Mouse (Mus musculus): ENCODE measurements at regions not wholly inside any gene's neighbourhood (a gene's known extent, or its start where the extent isn't known, plus 50 kb on each side); places are given as distances from the start of the nearest gene placed in this dataset.

DNA sequence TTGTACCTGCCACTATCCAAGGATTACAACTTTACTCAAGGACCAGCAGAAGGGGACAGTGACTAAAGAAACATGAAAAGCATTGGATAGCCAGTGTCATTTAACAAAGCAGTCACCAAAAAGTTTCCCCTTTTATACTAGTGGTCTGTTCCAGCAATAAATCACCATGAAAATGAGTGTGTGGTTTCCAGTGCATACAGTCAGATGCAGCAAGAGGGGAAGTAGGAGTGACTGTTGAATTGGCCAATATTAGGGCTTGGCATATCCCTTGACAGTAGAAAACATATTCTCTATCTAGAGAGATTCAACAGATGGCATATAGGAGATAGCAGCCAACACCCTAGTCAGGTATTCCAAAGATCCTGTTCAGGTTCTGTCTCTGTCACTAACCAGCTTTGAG is 259.8 kb upstream of the H2al1a start:
- Histone ChIP-seq H3ac (ENCODE audit: control insufficient read depth, insufficient read length, low read depth) (no peak overlapping the region), H3K4me3 (ENCODE audit: insufficient read depth, poor library complexity, severe bottlenecking) (no peak overlapping the region), H3K27me3 (ENCODE audit: control insufficient read depth, insufficient read depth, insufficient read length) (no peaks in the 10 kb centered on the region), H3K36me3 (ENCODE audit: control insufficient read depth, insufficient read depth) (no peaks in the 10 kb centered on the region), H3K79me3 (ENCODE audit: low read depth) (no peaks in the 10 kb centered on the region), H3K79me2 (ENCODE audit: control insufficient read depth, insufficient read depth) (no peaks in the 10 kb centered on the region)
- no peak for TF ChIP-seq USF1 (IDR thresholded peaks at IDR 0.05; ENCODE audit: low read depth)
- no peak for TF ChIP-seq CTCF (IDR thresholded peaks at IDR 0.05; ENCODE audit: control insufficient read depth, insufficient read depth, insufficient read length)
- TF ChIP-seq CEBPB (IDR thresholded peaks at IDR 0.05; ENCODE audit: low read depth) = no peak
- TF ChIP-seq MYOG (IDR thresholded peaks at IDR 0.05; ENCODE audit: control insufficient read depth, extremely low read depth, insufficient read length) = no peak
- TF ChIP-seq MAX (IDR thresholded peaks at IDR 0.05) = no peak
- no peak for TF ChIP-seq FOSL1 (IDR thresholded peaks at IDR 0.05; ENCODE audit: insufficient read depth, low read length, poor library complexity, severe bottlenecking)
- no peak for TF ChIP-seq MYOD1 (IDR thresholded peaks at IDR 0.05; ENCODE audit: control insufficient read depth, insufficient read length, low read depth)

DNA sequence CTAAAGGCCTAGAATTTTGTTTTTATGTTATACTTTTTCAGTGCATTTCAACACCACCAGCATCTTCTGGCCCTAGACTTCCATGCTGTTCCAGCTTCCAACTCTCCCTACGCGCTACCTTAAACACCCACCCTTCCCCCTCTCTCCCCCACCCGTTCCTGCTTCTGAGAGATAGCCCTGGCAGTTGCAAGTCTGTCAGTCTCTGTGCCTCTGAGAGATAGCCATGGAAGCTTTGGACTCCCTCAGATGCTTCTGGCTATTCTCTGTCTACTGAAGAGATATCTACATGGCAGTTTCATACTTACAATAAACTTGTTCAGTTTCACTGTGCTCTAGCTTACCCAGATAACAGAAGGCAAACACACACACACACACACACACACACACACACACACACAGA is 252.3 kb upstream of the H2al1a start:
- H3K27me3 ChIP-seq (ENCODE audit: control insufficient read depth, insufficient read depth, insufficient read length) = no peaks in the 10 kb centered on the region
- no peak overlapping the region for H3K4me3 ChIP-seq (ENCODE audit: insufficient read depth, poor library complexity, severe bottlenecking)
- no peak for TF ChIP-seq FOSL1 (IDR thresholded peaks at IDR 0.05; ENCODE audit: insufficient read depth, low read length, poor library complexity, severe bottlenecking)
- no peak for TF ChIP-seq CTCF (IDR thresholded peaks at IDR 0.05; ENCODE audit: control insufficient read depth, insufficient read depth, insufficient read length)
- TF ChIP-seq MYOG (IDR thresholded peaks at IDR 0.05; ENCODE audit: control insufficient read depth, extremely low read depth, insufficient read length) = no peak
- no peak for TF ChIP-seq USF1 (IDR thresholded peaks at IDR 0.05; ENCODE audit: low read depth)
- no peak for TF ChIP-seq MYOD1 (IDR thresholded peaks at IDR 0.05; ENCODE audit: control insufficient read depth, insufficient read length, low read depth)
- TF ChIP-seq CEBPB (IDR thresholded peaks at IDR 0.05; ENCODE audit: low read depth) = no peak
- TF ChIP-seq MAX (IDR thresholded peaks at IDR 0.05) = no peak
- H3K79me3 ChIP-seq (ENCODE audit: low read depth) = no peaks in the 10 kb centered on the region
- no peak overlapping the region for H3ac ChIP-seq (ENCODE audit: control insufficient read depth, insufficient read length, low read depth)
- H3K36me3 ChIP-seq (ENCODE audit: control insufficient read depth, insufficient read depth) = no peaks in the 10 kb centered on the region
- H3K79me2 ChIP-seq (ENCODE audit: control insufficient read depth, insufficient read depth) = no peaks in the 10 kb centered on the region

DNA sequence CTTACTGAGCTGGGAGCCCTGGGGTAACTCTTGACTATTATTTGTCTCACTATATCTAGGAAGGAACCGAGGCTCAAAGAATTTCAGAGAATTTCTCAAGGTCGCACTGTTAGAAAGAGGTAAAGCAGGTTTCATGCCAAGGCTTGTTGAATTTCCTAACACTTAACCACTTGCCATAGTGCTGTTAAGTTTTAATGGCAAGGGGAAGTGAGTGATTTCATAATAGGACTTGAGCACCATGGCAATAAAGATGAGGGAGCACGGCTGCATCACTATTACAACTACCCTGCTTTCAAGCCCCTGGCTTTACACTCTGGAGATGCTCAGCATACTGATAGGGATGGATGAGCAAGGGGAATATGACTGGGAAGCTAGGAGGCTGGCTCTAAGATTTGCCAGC is 216.9 kb upstream of the H2al1a start:
- Histone ChIP-seq H3K79me3 (ENCODE audit: low read depth) (no peaks in the 10 kb centered on the region), H3K79me2 (ENCODE audit: control insufficient read depth, insufficient read depth) (no peaks in the 10 kb centered on the region), H3K36me3 (ENCODE audit: control insufficient read depth, insufficient read depth) (no peaks in the 10 kb centered on the region), H3K27me3 (ENCODE audit: control insufficient read depth, insufficient read depth, insufficient read length) (no peaks in the 10 kb centered on the region), H3K4me3 (ENCODE audit: insufficient read depth, poor library complexity, severe bottlenecking) (no peak overlapping the region), H3ac (ENCODE audit: control insufficient read depth, insufficient read length, low read depth) (no peak overlapping the region)
- TF ChIP-seq CEBPB (IDR thresholded peaks at IDR 0.05; ENCODE audit: low read depth) (no peak), MYOD1 (IDR thresholded peaks at IDR 0.05; ENCODE audit: control insufficient read depth, insufficient read length, low read depth) (no peak), CTCF (IDR thresholded peaks at IDR 0.05; ENCODE audit: control insufficient read depth, insufficient read depth, insufficient read length) (no peak), USF1 (IDR thresholded peaks at IDR 0.05; ENCODE audit: low read depth) (no peak), MYOG (IDR thresholded peaks at IDR 0.05; ENCODE audit: control insufficient read depth, extremely low read depth, insufficient read length) (no peak), MAX (IDR thresholded peaks at IDR 0.05) (no peak), FOSL1 (IDR thresholded peaks at IDR 0.05; ENCODE audit: insufficient read depth, low read length, poor library complexity, severe bottlenecking) (no peak)

DNA sequence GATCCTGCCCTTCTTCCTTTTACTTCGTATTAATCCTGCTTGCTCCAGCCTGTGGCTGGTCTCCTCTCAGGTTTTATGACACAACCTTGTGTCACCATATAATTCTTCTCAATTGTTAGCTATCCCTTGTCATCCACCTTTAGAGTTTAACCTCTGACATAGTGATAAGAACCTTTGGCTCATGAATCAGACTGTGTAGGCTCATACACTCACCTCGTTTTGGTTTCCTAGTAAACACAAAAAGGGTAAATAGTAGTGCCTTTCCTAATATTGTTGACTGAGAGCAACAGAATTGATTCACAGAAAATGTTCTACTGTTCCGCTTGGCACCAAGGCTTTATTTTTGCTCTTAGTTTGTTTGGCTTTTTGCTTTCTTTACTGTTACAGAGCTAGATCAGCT is 216.2 kb upstream of the H2al1a start:
- no peak overlapping the region for H3ac ChIP-seq (ENCODE audit: control insufficient read depth, insufficient read length, low read depth)

DNA sequence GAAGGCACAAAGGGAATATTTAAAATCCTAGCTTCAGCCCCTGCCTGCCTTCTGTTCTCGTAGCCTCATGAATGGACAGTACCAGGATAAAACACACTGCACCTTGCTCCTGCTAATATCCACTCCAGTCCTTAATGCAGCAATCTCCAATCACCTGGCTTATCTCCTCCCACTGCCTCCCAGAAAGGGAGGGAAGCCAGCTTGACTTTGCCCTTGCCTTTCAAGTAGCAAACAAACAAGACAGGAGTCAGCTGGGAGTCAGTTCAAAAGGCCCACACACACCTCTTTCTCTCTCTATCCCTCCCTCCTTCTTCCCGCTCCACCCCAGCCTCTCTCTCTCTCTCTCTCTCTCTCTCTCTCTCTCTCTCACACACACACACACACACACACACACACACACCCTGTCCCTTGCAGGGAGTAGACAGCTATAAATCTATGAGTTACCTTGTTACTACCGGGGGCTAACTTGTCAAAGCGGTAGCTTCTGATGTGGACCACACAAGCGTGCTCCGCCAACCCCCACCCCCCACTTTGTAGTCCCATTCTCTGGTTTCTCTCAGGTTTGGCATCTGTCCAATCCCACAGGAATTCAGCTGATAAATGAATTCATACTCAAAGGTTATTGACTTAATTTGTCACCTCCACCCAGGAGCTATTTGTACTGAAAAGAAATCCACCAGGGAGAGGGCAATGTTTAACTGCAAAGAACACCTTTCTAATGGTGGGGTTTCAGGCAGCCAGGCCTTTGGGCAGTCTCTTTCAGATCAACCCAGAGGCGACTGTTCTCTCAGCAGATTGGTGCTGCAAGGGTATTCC is 212.6 kb upstream of the H2al1a start:
- Histone ChIP-seq H3K27me3 (ENCODE audit: control insufficient read depth, insufficient read depth, insufficient read length) (no peaks in the 10 kb centered on the region), H3K79me2 (ENCODE audit: control insufficient read depth, insufficient read depth) (no peaks in the 10 kb centered on the region)
- no peak for TF ChIP-seq USF1 (IDR thresholded peaks at IDR 0.05; ENCODE audit: low read depth)
- TF ChIP-seq MYOD1 (IDR thresholded peaks at IDR 0.05; ENCODE audit: control insufficient read depth, insufficient read length, low read depth) = no peak
- no peak for TF ChIP-seq MYOG (IDR thresholded peaks at IDR 0.05; ENCODE audit: control insufficient read depth, extremely low read depth, insufficient read length)
- TF ChIP-seq CEBPB (IDR thresholded peaks at IDR 0.05; ENCODE audit: low read depth) = no peak
- TF ChIP-seq FOSL1 (IDR thresholded peaks at IDR 0.05; ENCODE audit: insufficient read depth, low read length, poor library complexity, severe bottlenecking) = no peak
- no peak for TF ChIP-seq MAX (IDR thresholded peaks at IDR 0.05)
- no peak for TF ChIP-seq CTCF (IDR thresholded peaks at IDR 0.05; ENCODE audit: control insufficient read depth, insufficient read depth, insufficient read length)

More for the DNA sequence above, 216.2 kb upstream of the H2al1a start:
- Histone ChIP-seq H3K27me3 (ENCODE audit: control insufficient read depth, insufficient read depth, insufficient read length) (no peaks in the 10 kb centered on the region), H3K79me3 (ENCODE audit: low read depth) (no peaks in the 10 kb centered on the region), H3K4me3 (ENCODE audit: insufficient read depth, poor library complexity, severe bottlenecking) (no peak overlapping the region), H3K36me3 (ENCODE audit: control insufficient read depth, insufficient read depth) (no peaks in the 10 kb centered on the region), H3K79me2 (ENCODE audit: control insufficient read depth, insufficient read depth) (no peaks in the 10 kb centered on the region)
- TF ChIP-seq FOSL1 (IDR thresholded peaks at IDR 0.05; ENCODE audit: insufficient read depth, low read length, poor library complexity, severe bottlenecking) (no peak), MYOD1 (IDR thresholded peaks at IDR 0.05; ENCODE audit: control insufficient read depth, insufficient read length, low read depth) (no peak)

DNA sequence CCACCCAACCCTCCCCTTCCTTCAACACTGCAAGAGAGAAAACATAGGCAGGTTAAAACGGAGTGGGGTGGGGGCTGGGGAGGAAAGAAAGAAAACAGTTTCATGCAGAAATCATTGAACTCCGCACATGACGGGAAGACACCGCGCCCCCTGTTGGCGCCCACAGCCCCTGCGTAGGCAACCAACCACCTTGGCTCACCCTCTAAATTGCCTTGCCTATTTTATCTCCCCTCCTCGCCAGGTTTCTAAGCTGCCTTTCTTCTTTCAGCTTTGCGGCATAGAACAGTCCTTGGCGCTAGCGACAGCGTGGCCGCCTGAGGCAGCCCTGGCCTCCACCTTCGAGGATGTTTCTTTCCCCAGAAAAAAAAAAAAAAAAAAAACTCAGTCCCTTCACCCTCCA is 211.1 kb upstream of the H2al1a start:
- H3K79me2 ChIP-seq (ENCODE audit: control insufficient read depth, insufficient read depth) = no peaks in the 10 kb centered on the region
- no peak overlapping the region for H3ac ChIP-seq (ENCODE audit: control insufficient read depth, insufficient read length, low read depth)
- H3K36me3 ChIP-seq (ENCODE audit: control insufficient read depth, insufficient read depth) = no peaks in the 10 kb centered on the region
- H3K79me3 ChIP-seq (ENCODE audit: low read depth) = no peaks in the 10 kb centered on the region
- H3K27me3 ChIP-seq (ENCODE audit: control insufficient read depth, insufficient read depth, insufficient read length) = no peaks in the 10 kb centered on the region
- TF ChIP-seq CTCF (IDR thresholded peaks at IDR 0.05; ENCODE audit: control insufficient read depth, insufficient read depth, insufficient read length) = no peak
- no peak for TF ChIP-seq MAX (IDR thresholded peaks at IDR 0.05)
- TF ChIP-seq USF1 (IDR thresholded peaks at IDR 0.05; ENCODE audit: low read depth) = no peak
- TF ChIP-seq MYOD1 (IDR thresholded peaks at IDR 0.05; ENCODE audit: control insufficient read depth, insufficient read length, low read depth) = no peak
- no peak for TF ChIP-seq CEBPB (IDR thresholded peaks at IDR 0.05; ENCODE audit: low read depth)
- TF ChIP-seq FOSL1 (IDR thresholded peaks at IDR 0.05; ENCODE audit: insufficient read depth, low read length, poor library complexity, severe bottlenecking) = no peak
- TF ChIP-seq MYOG (IDR thresholded peaks at IDR 0.05; ENCODE audit: control insufficient read depth, extremely low read depth, insufficient read length) = no peak
- H3K4me3 ChIP-seq (ENCODE audit: insufficient read depth, poor library complexity, severe bottlenecking) = no peak overlapping the region

More for the DNA sequence above, 212.6 kb upstream of the H2al1a start:
- Histone ChIP-seq H3ac (ENCODE audit: control insufficient read depth, insufficient read length, low read depth) (no peak overlapping the region), H3K79me3 (ENCODE audit: low read depth) (no peaks in the 10 kb centered on the region), H3K4me3 (ENCODE audit: insufficient read depth, poor library complexity, severe bottlenecking) (no peak overlapping the region), H3K36me3 (ENCODE audit: control insufficient read depth, insufficient read depth) (no peaks in the 10 kb centered on the region)

Measured in C2C12 (cell line).